Mouse (Mus musculus) heart, embryonic 16.5 days (tissue): ENCODE measurements around the gene Hoxd1. TPM values are rescaled to one million over a fixed set of nuclear protein-coding genes. Genes with fewer than 3 reads are reported as not detected.

ENCODE experiments used
- ATAC-seq: fragments of 200-750 bp; cut with Nextera tagmentation; replicated peaks from 2 replicates; pipeline ENCODE4 v1.8.0; 2017; ENCODE audit warnings: moderate number of reproducible peaks; ENCODE audit not compliant: insufficient read depth, low FRiP score; ENCODE audit errors: extremely low read depth
- H3K27ac ChIP-seq: fragments of 300-500 bp; sonication (generic); 2 replicates; pipeline ENCODE4 v1.5.1; 2014; ENCODE audit warnings: mild to moderate bottlenecking, low read length, control low read depth, moderate library complexity
- H3K27me3 ChIP-seq: fragments of 300-500 bp; sonication (generic); 2 replicates; pipeline ENCODE4 v1.6.1; 2014; ENCODE audit warnings: low read length, mixed read lengths; ENCODE audit not compliant: control insufficient read depth, insufficient read depth
- H3K36me3 ChIP-seq: fragments of 300-500 bp; sonication (generic); 2 replicates; pipeline ENCODE4 v1.6.1; 2014; ENCODE audit not compliant: control insufficient read depth, insufficient read depth
- H3K4me1 ChIP-seq: fragments of 300-500 bp; sonication (generic); 2 replicates; pipeline ENCODE4 v1.6.1; 2014; ENCODE audit warnings: low read length, mixed read lengths; ENCODE audit not compliant: control insufficient read depth, insufficient read depth
- H3K4me2 ChIP-seq: fragments of 300-500 bp; sonication (generic); 2 replicates; pipeline ENCODE4 v1.6.1; 2014; ENCODE audit warnings: low read depth, mild to moderate bottlenecking, control low read depth, low read length
- H3K4me3 ChIP-seq: fragments of 300-500 bp; sonication (generic); 2 replicates; pipeline ENCODE4 v1.5.1; 2014; ENCODE audit warnings: mild to moderate bottlenecking, control low read depth, low read length
- H3K9ac ChIP-seq: fragments of 300-500 bp; sonication (generic); 2 replicates; pipeline ENCODE4 v1.6.1; 2014; ENCODE audit warnings: low read length, control low read depth
- H3K9me3 ChIP-seq: fragments of 300-500 bp; sonication (generic); replicated peaks from 2 replicates; pipeline ENCODE4 v1.6.1; 2016; ENCODE audit warnings: low read length; ENCODE audit not compliant: control insufficient read depth
- WGBS: fragments of 180-500 bp; shearing (Covaris S2); extraction: QIAGEN DNeasy Blood & Tissue Kit; methylation state at CpG from one replicate; pipeline ENCODE4 v1.1.7; 2014; 5-methylcytosine and 5-hydroxymethylcytosine counted together
- polyA plus RNA-seq: library from polyadenylated mRNA; unstranded; fragments of >200 nt; fragmentation: Nextera tagmentation; extraction: Ambion mirVana; gene quantifications from 2 replicates; pipeline ENCODE4 v1.2.1, GENCODE M21; 2015

Hoxd1 gene
- polyA plus RNA-seq, 1 experiment from 2014 or later, result not detected

DNA sequence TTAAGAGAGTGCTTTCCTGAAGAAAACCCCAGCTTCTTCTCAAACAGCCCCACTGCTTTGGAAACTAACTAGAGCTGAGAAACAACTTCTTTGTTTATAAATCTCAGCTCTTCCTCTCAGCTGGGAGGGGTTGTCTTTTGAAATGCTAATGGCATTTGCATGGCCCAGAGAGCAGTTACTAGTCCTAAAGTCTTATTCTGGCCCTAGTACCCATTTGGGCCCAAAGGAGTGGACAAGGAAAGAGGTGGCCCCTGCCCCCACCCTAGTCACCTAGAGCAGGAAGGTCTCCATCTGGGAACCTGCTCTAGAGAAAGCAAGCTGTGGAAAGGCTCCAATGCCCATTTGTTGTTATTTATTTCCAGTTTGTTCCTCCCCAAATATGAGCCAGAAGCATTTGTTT is 31.7 kb upstream of the Hoxd1 start:
- Histone ChIP-seq H3K4me2 (no peak overlapping the region), H3K27me3 (peaks cover 90% of the 10 kb centered on the region), H3K36me3 (no peaks in the 10 kb centered on the region), H3K9ac (no peak overlapping the region), H3K27ac (no peak overlapping the region), H3K4me1 (peaks cover 5% of the 10 kb centered on the region; the same call in 1 of the 2 replicates), H3K9me3 (no peaks in the 10 kb centered on the region), H3K4me3 (no peak overlapping the region)
- no peak for ATAC-seq

DNA sequence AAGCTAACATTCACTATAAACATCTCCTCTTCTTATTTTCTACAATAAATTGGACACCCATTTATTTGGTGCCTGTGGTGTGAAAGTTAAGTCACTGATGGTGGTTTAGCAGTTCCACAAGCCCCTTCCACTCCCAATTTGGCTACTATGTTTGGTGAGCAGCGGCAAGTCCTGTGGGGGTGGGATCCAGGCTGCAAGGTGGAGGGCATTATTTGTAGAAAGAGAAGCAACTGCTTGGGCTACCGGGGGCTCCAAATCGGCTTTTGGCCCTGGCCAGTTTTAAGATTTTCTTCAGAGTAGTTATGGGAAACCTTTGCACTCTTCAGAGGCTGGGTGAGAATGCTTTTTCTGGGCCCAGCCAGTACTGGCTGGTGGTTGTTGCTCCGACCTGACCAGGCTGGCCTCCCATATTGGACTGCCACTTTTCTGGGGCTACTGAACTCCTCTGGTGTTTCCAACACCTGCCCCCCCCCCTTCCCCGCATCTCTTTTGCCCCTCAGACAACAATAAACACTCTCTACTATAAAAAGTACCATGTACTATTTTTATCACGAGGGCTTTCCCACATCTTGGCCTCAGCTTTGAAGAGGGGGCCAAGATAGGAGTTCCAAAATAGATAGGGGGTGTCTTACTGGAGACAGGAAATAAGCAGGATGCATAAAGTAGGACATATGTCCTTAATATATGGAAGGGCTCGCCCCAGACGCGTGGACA is 30.8 kb upstream of the Hoxd1 start:
- Histone ChIP-seq H3K4me1 (peaks cover 7% of the 10 kb centered on the region; the same call in 1 of the 2 replicates), H3K36me3 (no peaks in the 10 kb centered on the region), H3K4me2 (no peak overlapping the region), H3K27me3 (peaks cover 91% of the 10 kb centered on the region), H3K4me3 (no peak overlapping the region), H3K9me3 (no peaks in the 10 kb centered on the region), H3K27ac (no peak overlapping the region), H3K9ac (no peak overlapping the region)
- ATAC-seq, result no peak
- whole genome bisulfite sequencing, result 12% methylated on average over 9 of the region's 9 CpGs

DNA sequence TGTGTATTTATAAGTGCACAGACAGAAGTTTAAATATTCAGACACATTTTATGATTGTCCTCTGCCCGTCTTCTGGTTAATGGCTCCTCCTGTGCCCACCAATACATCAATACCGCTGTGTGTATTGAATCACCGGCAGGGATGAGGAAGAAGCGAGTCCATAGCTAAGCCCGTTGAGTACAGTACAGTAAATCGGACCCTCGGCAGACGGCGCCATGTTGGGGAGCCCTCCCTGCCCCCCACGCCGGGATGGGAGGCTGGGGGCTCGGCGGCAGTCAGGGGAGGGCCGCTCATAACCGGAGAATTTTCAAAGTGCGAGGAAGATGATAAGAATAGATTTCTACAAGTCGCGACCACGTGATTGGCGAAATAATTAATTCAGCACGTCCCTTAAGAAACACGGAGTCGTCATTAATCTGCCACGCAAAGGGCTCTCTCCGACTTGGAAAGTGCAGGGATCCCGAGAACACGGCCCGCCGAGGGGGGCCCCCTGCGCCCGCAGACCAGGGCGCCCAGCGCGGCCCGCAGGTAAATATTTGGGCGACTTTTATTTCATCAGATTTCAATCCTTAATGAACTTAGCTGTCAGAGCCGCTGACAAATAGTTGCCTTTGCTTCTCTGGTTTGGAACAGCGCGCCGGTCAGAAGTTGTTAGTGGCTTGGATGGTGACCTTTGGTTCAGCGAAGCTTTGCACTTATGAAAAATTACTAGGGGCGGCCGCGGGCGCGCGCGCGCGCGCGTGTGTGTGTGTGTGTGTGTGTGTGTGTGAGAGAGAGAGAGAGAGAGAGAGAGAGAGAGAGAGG is 30.1 kb upstream of the Hoxd1 start:
- 2% methylated on average over 52 of the region's 52 CpGs for WGBS

DNA sequence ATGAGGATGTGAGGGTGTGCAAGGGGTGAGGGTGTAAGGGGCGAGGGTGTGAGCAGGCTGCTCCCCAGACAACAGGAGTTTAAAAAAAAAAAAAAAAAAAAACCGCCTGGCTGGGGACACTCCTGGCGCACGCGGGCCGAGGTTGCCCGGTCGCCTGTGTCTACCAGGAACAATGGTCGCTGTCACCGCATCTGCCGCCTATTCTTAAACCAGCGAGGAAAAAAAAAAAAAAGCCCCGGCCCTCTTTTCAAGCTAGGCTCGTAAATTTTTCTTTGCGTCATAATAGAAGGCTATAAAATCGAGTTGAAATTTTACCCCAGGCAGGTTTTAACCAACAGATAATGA is 29.5 kb upstream of the Hoxd1 start:
- H3K4me3 ChIP-seq, result no peak overlapping the region
- no peak overlapping the region for H3K9ac ChIP-seq
- WGBS, result 3% methylated on average over 16 of the region's 16 CpGs
- peaks cover 4% of the 10 kb centered on the region; the same call in 1 of the 2 replicates for H3K4me1 ChIP-seq
- no peak for ATAC-seq
- H3K9me3 ChIP-seq, result no peaks in the 10 kb centered on the region
- H3K27me3 ChIP-seq, result peaks cover 91% of the 10 kb centered on the region
- H3K27ac ChIP-seq, result no peak overlapping the region
- no peaks in the 10 kb centered on the region for H3K36me3 ChIP-seq
- no peak overlapping the region for H3K4me2 ChIP-seq

More for the DNA sequence above, 30.1 kb upstream of the Hoxd1 start:
- no peaks in the 10 kb centered on the region for H3K9me3 ChIP-seq
- H3K27ac ChIP-seq, result no peak overlapping the region
- peak overlapping the region; percentile 13; the same call in 1 of the 2 replicates for H3K4me3 ChIP-seq
- no peaks in the 10 kb centered on the region for H3K36me3 ChIP-seq
- H3K4me1 ChIP-seq, result peaks cover 4% of the 10 kb centered on the region; the same call in 1 of the 2 replicates
- H3K9ac ChIP-seq, result no peak overlapping the region
- ATAC-seq, result no peak
- peaks cover 91% of the 10 kb centered on the region for H3K27me3 ChIP-seq
- H3K4me2 ChIP-seq, result peak overlapping the region; percentile 5; the same call in 1 of the 2 replicates

DNA sequence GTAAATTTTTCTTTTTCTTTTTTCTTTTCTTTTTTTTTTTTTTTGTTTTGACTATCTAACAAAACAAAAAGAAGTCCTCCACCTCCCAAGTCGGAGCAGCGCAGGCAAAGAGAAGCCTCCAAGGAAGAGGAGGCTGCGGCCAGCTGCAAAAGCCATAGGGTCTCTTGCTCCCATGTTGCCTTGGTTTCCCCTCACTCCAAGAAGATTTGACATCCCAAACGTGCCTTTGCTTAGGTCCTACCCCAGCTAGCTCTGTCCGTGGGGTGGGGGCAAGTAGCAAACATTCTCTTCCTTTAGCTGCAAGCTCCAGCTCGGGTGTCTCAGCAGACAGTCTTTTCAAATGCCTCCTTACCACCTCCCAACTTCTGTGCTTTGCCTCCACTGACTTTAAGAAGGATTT is 29.0 kb upstream of the Hoxd1 start:
- Histone ChIP-seq H3K4me3 (no peak overlapping the region), H3K4me2 (no peak overlapping the region), H3K4me1 (peaks cover 4% of the 10 kb centered on the region; the same call in 1 of the 2 replicates), H3K9me3 (no peaks in the 10 kb centered on the region), H3K9ac (no peak overlapping the region), H3K36me3 (no peaks in the 10 kb centered on the region), H3K27me3 (peaks cover 91% of the 10 kb centered on the region), H3K27ac (no peak overlapping the region)
- WGBS, result 4% methylated on average over 6 of the region's 6 CpGs
- no peak for ATAC-seq

DNA sequence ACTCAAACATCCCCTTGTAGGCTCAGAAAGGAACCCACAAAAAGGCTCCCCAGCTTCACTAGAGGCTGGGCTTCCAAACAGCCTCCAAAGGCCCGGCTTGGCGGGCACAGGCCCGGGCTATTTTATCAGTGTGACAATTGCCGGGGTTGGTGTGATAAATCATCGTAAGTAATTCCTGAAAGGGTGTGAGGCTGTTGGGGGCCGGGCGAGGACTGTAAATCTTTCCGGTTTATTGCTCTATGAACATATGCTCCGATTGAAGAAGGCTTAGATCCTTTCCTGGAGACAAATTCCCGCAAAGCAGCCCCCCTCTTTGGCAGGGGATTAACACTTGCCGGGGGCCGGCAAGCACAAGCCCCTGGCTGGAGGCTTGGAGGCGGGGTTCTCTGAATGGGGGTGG is 28.3 kb upstream of the Hoxd1 start:
- no peak overlapping the region for H3K4me3 ChIP-seq
- WGBS, result 4% methylated on average over 13 of the region's 13 CpGs
- no peak overlapping the region for H3K27ac ChIP-seq
- H3K4me1 ChIP-seq, result peaks cover 4% of the 10 kb centered on the region; the same call in 1 of the 2 replicates
- H3K9ac ChIP-seq, result no peak overlapping the region
- no peak for ATAC-seq
- H3K4me2 ChIP-seq, result no peak overlapping the region
- H3K36me3 ChIP-seq, result no peaks in the 10 kb centered on the region
- H3K9me3 ChIP-seq, result no peaks in the 10 kb centered on the region
- H3K27me3 ChIP-seq, result peaks cover 93% of the 10 kb centered on the region

DNA sequence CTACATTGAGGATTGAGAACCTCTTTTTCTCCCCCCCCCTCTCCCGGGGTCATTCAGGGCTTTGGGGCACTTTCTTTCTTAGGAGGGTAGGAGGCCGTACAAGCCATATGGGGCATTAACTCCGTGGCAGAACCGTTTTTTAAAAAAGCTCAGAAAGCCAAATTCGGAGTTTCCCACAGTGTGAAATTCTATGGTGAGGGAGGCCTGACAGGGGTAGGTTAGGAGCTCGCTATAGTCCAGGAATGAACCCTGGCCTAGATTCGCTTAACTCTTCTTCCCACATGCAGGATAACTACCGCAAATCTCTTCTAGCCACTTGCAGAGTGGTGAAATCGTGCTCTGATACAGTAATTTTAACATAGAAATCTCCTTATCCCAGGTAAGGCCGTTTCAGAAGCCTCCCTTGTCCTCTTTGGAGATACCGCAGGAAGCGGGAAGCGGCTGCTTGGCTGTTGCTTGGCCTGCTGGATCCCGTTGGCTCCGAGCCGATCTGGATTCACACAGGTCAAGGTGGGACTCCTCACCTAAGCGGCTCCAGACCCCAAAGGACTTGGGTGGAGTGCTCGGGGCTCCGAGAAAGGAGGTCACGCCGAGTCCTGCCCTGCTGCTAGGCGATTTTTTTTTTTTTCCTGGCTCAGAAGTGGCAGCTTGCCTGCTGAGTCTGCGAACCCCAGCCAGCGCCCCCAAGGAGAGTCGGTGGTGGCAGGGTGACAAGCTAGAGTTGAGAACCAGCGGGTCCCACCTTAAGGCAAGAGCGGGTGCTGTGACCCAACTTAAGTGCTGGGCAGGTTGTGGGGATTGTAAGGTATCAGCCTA is 27.6 kb upstream of the Hoxd1 start:
- H3K4me3 ChIP-seq, result no peak overlapping the region; the same call in 1 of the 2 replicates
- peaks cover 95% of the 10 kb centered on the region for H3K27me3 ChIP-seq
- no peak for ATAC-seq
- no peak overlapping the region for H3K27ac ChIP-seq
- no peak overlapping the region for H3K9ac ChIP-seq
- H3K4me2 ChIP-seq, result no peak overlapping the region
- H3K9me3 ChIP-seq, result no peaks in the 10 kb centered on the region
- no peaks in the 10 kb centered on the region for H3K36me3 ChIP-seq
- WGBS, result 6% methylated on average over 27 of the region's 27 CpGs
- peaks cover 4% of the 10 kb centered on the region for H3K4me1 ChIP-seq

DNA sequence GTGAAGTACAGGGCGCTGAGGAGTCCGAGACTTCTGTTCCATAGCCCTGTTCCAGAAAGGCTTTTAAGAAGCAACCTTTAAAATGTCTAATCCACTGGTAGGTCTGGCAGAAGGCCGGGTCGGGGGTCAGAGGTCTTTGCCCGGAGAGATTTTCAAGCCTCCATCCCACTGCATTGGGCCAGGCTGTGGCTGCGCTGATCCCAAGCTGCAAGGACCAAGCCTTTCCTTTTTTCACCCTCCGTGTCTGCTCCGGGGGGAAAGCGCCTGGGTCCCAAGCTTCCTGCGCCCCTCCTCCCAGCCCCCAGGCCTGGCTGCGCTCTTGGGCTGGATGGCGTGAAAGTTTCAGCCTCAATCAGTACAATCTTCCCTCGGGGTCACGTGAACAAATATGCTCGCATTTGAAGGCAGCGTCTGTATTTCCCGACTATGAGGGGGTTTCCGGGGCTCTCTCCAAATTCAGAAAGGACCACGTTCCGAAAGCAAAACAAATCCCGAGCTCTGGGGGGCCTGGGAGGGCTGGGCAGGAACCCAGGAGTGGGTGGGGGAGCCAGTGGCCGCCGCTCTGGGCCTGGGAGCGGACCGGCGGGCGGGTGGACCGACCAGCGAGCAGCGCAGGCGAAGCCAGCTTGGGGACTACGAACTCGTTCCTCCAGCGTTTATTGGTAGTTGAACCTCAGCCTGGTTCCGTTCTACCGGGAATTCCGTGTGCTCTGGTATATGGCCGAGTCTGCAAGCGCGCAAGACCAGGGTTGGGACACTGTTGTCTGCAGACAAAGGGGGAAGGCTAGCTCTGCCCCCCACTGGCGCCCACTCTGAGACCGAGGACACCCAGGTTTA is 26.7 kb upstream of the Hoxd1 start:
- H3K9me3 ChIP-seq, result no peaks in the 10 kb centered on the region
- no peak overlapping the region for H3K27ac ChIP-seq
- H3K9ac ChIP-seq, result no peak overlapping the region
- no peaks in the 10 kb centered on the region for H3K36me3 ChIP-seq
- H3K4me2 ChIP-seq, result peak overlapping the region; percentile 44
- 2% methylated on average over 42 of the region's 42 CpGs for WGBS
- H3K4me3 ChIP-seq, result peak overlapping the region; percentile 35
- ATAC-seq, result no peak
- peaks cover 4% of the 10 kb centered on the region for H3K4me1 ChIP-seq
- peaks cover 95% of the 10 kb centered on the region for H3K27me3 ChIP-seq
